Mouse (Mus musculus): ENCODE results near the gene Nanos3.

- no peak for TF ChIP-seq POLR2A (IDR thresholded peaks at IDR 0.05; ENCODE audit: borderline replicate concordance, insufficient read depth, low read length)
- TF ChIP-seq CTCF (IDR thresholded peaks at IDR 0.05; ENCODE audit: borderline replicate concordance, insufficient read depth, low read depth, low read length): no peak
Observed at GRCm38 (mm10) chr8:84147324-84147766, 37.7 kb downstream of the Nanos3 start.
